Mouse (Mus musculus): ENCODE data around the gene Slc13a5. TPM values are rescaled to one million over a fixed set of nuclear protein-coding genes. Genes with fewer than 3 reads are reported as not detected.

Slc13a5 gene
- polyA plus RNA-seq (2015; fragmentation: Nextera tagmentation; extraction: Ambion mirVana) = not detected in 2 replicates

DNA sequence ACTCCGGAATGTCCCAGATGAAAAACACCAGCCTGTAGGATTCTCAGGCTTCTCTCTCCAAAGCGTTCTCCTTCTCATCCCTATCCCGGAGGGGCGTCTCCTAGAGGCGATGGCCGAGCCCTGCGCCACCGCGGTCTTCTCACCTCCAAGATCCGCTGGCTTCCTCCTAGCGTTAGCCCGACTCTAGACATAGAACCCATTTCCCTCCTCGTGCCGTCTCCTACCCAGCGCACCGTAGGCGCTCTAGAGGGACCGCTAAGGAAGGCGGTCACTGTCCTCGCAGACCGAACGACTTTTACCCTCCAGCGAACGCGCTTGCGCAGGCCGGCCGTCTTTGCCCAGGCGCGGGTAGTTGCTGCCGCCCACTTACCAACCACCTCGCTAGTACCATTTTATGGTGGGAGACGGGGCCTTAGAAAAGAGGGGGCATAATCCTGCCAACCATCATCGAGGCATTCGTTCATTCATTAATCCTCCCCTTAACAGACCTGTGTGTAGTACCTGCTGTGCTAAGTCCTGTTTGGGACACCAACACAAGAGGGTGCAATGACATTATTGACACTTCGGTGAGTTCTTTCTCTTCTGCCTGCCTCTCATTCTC lies at the start of gene Slc13a5:
TSS of gene Slc13a5 (minus strand) at position 263 of the 601 bp plus-strand sequence.
- no peak for DNase-seq (ENCODE audit: low spot score)

DNA sequence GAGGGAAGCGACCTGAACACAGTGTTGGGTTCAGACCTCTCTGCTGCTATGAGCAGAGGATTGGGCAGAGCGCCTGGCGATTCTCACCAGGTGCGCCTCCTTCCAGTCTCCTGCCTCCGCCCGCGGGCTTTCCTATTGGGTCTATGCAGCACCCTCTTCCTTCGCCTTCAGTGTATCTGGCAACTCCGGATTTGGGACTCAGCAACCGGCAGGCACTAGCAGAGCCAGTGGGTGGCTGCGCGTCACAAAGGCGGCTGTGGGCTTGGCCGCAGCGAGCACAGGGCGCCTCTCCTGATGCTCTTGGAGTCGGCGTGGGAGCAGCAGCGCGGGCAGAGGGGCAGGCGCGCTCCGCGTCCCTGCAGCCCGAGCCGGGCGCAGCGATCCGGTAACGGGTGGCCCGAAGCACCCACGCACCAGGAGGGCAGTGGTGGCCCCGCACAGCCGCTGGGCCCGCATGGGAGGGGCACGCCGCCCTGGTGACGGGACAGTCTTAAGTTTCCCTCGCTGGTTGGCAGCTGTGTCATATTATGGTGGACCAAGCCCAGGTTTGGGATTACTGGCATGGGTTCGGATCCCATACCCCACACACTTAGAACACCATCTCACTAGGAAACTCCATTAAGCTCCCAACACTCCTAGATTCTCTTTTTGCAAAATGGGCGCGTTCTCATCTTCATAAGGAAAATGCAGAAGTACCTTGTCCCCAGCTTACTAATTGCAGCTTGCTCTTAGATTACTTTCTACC lies 47.3 kb upstream of the Slc13a5 start, which contains the start of gene Fbxo39:
TSS of gene Fbxo39 (plus strand) at position 294 of the 745 bp plus-strand sequence.
- no peak for DNase-seq (ENCODE audit: low spot score)

DNA sequence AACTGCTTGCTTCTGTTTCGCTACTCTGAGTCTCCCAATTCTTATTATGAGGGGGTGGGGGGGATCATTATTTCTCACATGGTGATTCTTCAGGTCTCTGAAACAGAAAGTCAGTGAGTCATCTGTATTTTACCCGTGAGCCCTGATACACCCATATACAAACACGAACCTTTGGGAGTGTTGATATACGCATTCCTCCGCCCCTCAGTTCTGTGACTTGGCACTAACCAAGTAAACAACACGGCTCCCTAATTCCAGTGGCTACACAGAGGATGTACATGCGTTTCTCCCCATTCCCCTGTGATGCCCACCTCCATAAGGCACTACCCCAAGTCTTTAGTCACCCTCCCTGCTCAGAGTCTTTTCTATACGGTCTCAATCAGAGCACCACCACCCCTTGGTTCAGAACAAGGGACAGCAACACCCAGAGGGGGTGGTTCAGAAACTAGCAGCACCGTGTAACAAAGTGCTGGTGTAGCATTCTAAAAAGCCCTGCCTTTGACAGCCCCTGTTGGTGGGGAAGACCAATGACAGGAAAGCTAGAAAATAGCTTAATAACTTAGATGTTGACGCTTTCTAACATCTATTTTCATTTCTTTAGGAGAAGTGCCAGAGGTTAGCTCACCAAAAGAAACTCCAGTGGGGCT lies 44.5 kb upstream of the Slc13a5 start:
- no peak for DNase-seq (ENCODE audit: low spot score)

DNA sequence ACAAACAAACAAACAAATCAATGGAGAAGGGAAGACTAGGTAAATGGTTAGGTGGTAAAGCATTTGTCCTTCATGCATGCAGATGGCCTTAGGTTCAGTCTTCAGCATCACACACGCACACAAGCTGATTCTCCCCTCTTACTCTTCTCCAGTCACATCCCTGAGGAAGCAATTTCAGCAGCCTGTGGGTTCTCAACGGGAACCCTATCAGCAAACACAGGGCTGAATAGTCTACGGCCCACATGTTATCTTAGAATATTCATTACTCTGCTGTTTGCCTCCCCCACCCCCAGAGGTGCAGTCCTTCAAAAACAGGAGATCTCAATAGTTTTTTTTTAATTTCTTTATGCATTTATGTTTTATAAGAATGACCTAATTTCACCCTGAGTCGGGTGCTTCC lies 43.5 kb upstream of the Slc13a5 start:
- DNase-seq (ENCODE audit: low spot score) = no peak

DNA sequence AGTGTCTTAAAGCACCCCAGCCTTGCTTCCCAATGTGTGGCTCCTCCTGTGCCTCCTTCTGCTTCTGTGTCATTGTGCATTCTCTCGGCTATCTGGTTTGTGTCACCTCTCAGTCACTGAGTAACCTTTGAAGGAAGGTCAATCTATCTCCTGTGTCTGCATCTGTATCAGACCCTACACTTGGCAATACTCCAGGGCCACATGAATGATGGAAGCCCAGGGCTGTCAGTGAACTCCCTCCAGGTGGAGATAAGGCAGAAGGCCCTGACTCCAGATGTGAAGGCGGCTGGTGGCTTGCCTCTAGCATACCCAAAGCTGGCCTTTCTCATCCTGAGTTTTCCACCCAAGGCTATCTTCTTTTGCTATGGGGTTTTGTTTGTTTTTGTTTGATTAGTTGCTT lies 42.0 kb upstream of the Slc13a5 start:
- DNase-seq (ENCODE audit: low spot score) = no peak

DNA sequence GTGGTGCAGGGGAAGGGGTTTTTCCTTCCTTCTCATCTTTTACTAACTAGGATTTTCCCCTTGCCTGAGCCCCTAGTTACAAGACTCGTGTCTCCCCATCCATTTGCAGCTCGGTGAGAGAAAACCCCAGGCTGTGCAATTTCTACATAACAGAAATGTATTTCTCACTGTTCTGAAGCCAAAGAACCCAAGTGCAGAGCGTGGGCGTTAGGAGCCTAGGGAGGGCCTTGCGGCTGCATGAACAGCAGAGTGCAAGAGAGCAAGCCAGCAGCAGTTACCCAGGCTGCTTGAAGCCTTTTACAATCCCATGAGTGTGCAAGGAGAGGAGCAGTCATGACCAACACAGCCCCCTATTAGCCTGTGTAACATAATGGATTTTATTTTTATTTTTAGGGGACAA lies 40.4 kb upstream of the Slc13a5 start:
- DNase-seq (ENCODE audit: low spot score) = no peak

DNA sequence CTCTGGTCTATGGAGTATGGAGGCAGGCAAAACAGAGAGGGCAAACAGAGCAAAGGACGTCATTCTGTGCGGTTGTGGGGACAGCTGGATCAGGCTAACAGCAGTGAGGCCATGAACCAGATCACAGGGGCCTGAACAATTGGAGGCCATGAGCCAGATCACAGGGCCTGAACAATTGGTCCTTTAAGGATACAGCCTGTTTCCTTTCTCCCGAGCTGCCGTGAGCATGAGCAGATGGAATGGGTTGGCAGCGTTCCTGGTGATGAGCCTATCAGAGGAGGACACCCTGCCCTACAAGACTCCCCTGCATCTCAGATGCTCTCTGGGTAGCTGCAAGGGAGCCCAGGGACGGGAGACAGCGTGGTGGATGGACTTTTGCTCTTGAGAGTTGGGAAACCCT lies 35.2 kb upstream of the Slc13a5 start:
- DNase-seq (ENCODE audit: low spot score) = no peak

DNA sequence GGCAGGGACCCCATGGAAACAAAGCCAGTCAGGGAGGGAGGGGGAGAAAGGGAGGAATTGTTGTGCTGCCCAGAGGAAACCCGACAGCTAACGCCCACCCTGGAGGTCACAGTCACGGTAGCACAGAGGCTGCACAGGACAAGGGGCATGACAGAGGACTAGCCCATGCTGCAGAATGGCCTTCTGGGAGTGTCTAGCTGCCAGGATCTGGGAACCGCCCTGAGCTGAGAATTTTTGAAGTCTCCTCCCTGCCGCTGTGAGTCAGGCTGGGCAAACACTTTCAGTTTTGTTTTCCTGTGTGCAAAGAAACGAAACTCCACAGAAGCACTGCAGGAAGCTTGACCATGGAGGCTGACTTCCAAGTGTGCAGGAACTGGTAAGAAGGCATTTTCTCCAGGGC lies 34.3 kb upstream of the Slc13a5 start, which contains the start of gene Xaf1:
TSS of gene Xaf1 (plus strand) at position 296 of the 400 bp plus-strand sequence.
- peak; percentile 48 for DNase-seq (ENCODE audit: low spot score)

DNA sequence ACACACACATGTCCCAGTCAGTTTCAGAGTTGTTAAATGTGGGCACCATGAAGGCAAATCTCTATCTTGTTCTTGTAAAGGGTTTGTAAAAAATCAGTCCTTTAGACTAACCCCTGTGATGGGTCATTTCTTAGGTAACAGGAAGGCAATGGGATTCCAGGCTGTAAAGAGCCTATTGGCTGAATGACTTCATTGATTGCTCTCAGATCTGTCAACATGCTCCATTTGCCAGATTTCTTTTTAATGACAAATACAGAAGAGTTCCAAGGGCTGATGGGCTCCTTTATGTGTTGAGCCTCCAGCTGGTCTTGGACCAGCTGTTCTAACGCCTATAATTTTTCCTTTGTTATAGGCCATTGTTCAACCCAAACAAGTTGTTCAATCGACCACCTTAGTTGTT lies 26.1 kb upstream of the Slc13a5 start:
- no peak for DNase-seq (ENCODE audit: low spot score)

DNA sequence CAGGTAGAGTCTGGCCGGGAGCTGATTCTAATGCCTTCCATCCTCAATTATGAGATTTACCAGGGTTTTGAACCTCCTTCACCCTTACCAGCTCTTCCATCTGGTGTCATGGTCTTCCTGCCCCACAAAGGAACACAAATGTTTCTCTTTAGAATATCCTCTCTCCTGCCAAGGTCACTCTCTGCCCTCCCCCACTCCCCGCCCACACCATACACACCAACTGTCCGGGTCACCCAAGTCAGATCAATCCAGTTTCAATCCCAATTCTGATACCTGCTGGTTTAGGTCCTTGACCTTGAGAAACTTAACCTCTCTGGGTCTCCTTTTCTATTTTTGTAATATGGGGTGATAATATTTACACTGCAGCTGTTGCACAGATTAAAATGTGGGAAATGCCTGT lies 20.5 kb upstream of the Slc13a5 start:
- DNase-seq (ENCODE audit: low spot score) = no peak

DNA sequence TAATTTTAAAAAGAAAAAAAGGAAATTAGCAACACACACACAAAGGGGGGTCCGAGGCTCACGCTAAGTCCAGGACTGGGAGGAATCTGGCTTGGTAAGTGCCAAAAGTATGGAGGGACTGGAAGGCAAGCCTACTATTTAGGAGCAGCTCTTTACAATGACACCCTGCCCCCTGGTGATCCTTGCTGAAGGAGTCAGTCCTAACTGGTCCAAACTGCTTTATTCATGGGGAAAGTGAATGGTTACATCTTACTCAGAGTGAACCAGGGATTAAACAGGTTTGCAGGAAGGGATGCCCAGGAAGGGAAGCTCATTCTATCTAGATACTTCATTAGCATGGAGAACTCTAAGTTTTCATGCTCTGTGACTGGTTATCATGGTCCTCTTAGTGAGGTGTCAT lies 20.1 kb upstream of the Slc13a5 start:
- DNase-seq (ENCODE audit: low spot score) = no peak

DNA sequence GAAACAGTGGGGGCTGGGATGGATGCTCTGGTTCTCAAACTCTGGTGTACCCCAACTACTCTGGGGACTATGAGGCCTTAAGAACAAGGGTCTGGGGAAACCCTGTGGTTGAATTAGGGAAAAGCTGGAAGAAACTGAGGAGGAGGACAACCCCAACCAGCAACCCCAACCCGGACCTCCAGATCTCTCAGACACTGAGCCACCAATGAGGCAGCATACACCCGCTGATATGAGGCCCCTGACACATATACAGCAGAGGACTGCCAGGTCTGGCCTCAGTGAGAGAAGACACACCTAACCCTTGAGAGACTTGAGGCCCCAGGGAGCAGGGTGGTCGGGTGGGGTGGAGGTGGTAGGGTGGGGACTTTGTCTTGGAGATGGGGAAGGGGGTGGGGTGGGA lies 19.6 kb upstream of the Slc13a5 start:
- DNase-seq (ENCODE audit: low spot score) = no peak

DNA sequence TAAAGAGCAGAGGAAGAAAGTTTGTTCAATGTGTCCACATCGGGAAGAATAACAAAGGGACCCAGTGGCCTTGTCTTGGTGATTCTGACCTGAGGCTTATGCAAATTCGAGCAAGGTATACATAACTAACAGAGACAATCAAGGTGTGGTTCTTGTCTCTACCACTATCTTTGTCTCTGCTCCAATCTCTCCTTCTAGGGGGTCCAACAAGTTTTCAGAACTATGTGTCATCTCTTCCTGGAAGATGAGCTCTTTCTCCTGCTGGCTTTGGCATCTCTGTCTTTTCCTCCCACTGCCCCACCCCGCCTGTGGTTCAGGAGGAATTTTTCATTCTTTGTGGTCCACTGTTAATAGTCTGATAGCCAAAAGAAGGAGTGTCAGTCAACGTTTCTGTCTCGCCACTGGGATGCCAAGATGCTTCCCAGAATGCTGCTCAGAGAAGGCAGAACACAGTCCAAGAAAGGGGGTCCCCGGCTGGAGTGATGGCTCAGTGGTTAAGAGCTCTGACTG lies 19.0 kb upstream of the Slc13a5 start:
- DNase-seq (ENCODE audit: low spot score) = no peak

DNA sequence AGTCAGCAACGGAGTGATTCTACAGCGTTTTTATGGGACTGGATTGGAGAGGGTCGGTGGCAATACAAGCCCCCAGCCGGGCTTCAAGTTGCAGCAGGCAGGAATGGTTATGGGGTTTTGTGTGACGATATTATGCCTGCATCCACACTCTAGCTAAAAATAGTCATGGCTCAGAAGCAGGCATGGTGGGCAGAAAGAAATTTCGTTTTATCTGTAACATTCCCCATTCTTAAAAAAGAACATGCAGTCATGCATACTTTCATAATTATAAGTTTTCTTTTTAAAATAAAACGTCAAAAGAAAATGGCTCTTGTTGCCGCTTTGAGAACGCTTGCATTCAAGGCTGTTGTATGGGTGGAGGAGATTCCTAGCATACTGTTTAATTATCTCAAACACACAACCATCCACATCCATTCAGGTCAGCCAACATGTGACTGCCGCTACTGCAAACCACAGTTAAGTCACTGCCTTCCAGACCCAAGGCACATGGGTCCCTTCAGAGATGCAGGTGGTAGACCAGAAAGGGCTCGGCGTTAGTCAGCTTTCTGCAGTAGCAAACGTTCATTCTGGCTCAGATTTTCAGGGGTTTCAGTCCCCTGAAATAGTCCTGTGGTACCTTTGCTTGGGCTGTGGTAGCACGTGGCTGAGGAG lies 17.6 kb upstream of the Slc13a5 start:
- no peak for DNase-seq (ENCODE audit: low spot score)

DNA sequence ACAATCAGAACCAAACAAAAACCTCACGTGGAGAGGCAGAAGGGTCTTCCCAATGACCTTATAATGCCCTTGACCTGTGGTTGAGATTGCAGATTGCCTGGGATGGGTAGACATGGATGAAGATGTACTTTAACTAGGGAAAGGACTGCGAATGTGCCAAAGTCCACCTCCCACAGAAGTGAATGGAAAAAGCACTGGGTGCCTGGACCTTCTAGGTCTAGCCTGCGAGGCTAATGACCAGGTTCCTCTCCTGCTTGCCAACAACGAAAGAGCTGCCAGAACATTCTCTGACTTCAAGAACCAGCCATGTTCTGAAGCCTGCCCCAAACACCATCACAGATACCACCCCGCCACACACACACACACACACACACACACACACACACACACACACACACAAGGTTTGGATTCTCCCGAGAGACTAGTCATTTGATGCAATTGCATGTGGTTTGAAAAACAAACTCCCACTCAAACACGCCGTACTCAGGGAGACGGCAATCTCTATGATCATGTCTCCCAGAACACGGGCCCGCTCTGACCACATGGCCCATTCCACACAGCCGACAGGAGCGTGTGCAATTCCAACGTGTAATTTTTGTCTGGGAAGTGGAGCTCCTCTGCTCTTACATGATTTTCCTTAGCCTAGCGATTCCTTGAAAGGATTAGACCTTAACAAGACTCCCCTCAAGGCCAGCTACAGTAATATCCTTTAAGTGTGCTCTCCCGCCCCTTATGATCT lies 16.6 kb upstream of the Slc13a5 start:
- no peak for DNase-seq (ENCODE audit: low spot score)

DNA sequence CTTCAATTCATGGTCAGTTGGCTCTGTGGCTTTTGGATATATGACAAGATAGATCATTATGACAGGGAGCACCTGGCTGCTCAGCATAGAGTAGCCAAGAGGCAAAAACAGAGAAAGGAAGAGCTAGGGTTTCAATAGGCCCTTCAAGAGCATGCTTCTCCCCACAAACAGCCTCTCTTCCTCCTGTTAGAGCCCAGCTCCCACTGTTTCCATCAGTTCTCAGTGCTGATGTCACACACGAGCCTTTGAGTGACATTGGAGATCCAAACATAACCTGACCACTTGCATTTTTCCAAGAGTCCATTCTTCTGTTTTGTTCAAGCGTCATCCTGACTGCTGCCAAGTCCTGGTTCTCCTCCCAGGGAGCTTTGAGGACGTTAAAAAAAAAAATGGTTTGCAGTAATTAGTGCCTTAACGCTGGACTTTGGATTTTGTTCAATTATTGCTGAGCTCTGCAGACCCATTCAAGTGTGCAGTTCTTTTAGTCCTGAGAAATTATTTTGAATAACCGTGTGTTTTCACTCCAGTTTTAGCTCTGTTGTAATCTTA lies 14.9 kb upstream of the Slc13a5 start:
- DNase-seq (ENCODE audit: low spot score) = no peak

DNA sequence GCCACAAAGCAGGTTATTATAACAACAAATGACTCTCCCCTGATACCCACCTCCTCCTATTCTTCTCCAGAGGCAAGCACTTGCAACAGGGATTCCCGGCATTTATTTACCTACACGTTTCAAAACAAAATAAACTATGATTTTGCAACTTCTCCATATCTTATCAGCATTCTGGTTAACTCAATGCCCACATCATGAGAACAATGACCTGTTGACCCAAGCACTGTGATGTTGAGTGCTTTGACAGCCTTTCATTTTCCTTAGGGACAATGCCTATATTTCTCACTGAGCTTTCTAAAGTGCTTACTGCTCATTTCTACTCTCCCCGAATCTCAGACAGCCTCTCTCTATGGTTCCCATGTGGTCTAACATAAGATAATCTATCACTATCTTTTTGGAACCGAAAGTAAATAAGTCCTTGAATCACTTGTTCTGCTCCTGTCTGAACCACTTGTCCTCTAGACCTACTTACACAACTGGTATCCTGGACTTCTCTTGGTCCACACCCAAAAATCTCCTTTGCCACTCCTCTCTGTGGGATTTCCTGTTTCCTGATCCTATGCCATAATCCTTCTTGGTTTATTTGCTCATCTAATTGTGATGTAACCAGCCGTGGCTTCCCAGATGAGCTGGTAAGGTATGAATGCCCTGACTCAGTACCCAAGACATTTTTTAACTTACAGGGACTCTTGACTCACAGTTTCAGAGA lies 14.3 kb upstream of the Slc13a5 start:
- DNase-seq (ENCODE audit: low spot score) = no peak

DNA sequence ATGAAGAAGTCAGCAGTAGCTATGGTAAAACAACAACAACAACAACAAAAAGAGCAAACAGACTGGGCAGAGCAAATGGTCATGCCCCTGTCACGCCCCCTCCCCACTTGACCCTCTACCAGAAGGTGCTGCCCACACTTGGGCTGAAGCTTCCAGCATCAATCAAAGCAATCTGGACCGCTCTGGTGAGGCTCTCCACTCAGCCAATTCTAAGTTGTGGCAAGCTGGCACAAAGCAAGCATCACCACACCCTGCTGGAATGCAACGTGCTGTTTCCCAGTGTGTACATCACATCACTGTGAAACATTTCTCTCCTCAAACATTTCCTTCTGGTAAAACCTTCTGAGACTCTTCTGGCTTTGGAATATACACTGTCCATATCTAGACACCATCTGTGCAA lies 6.3 kb upstream of the Slc13a5 start:
- DNase-seq (ENCODE audit: low spot score) = no peak

DNA sequence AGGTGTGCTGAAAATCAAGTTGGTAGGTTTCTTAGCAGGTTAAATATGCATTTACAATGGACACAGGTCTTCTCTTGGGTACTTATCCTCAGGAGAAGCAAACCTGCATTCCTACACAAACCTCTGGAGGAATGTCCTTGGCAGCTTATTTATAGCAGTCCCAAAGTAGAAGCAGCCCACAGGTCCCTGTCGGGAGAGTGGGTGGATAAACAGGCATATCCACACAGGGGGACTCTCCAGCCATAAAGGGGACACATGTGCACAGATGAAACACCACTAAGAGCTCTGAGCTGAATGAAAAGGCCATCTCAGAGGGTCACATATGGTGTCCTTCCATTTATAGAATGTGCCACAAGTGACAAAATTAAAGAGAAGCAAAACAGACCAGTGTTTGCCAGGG lies 4.7 kb upstream of the Slc13a5 start:
- DNase-seq (ENCODE audit: low spot score) = no peak
